Mouse (Mus musculus): ENCODE measurements around the gene Zcchc13.

DNA sequence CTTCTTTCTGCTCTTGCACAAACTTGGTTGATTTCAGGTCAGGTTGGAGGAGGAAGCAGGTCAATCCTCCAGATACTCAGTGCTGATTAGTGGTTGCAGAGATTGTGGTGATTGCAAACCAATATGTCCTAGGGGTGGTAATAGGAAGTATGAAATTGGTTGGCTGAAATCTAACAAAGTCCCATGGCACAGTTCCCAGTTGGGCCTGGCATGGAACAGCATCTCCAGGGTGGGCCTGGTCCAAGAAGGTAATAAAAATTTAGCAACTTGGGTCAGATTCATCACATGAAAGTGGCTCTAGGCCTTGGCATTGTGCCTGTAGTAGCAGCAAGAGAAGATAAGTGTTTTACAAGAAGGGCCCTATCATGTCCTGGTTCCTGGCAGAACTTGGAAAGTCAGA is 39.9 kb downstream of the Zcchc13 start:
- TF ChIP-seq EP300 (IDR thresholded peaks at IDR 0.05; ENCODE audit: low read depth): no peak
- TF ChIP-seq CTCF (IDR thresholded peaks at IDR 0.05; ENCODE audit: low read depth): no peak
